Mouse (Mus musculus): ENCODE measurements around the gene St8sia1. TPM values are rescaled to one million over a fixed set of nuclear protein-coding genes. Genes with fewer than 3 reads are reported as not detected.

The St8sia1 gene
- total RNA-seq, 2 experiments from 2014 or later = not detected

DNA sequence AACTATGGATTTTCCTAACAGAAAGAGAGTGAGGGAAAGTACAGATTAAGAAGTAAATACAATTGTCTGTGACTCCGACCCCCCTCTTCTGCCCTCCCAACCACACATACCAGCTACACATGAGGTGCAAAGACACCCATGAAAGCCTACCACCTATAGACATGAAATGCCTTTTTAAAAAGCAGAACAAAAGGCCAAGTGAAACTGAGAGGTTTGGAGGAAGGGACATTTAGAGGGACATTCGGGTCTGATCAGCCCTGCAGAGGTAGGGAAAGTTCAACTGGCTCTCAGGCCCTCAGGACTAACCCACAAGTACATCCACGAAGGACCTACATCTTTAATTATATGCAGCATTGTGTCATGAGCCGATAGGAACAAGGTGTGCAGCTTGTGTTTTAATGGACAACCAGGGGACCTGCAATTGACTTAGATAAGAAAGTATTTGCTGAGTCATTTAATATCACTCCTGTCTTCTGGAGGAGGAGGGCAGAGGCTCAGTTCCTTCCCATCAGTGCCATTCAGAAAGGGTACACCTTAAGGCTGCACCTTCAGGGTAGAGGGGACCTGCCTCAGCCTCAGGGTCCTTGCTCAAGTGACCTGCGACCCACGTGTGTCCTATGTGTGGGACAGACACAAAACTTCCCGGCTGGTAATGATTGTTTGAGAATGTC lies 164.4 kb downstream of the St8sia1 start:
- peak; percentile 68 for ATAC-seq (replicated peaks; ENCODE audit: poor library complexity, severe bottlenecking)

DNA sequence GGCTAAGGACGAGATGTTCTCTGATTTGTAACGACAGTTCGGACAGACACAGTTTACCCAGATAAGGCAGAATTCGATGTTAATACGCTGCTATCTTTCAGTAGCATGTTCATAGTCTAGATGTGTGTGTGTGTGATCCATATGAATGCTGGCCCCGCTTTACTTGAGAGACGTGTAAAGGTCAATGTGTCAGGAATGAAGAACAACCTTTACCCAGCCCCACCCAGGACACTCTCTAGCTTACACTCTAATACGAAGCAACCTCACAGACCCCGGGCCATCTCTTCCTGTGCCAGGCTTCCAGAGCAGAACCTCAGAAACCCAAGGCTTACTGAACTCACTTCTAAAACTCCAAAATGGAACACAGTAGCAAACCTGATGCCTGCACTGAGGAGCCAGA lies 165.4 kb downstream of the St8sia1 start:
- ATAC-seq (replicated peaks; ENCODE audit: poor library complexity, severe bottlenecking) = no peak

DNA sequence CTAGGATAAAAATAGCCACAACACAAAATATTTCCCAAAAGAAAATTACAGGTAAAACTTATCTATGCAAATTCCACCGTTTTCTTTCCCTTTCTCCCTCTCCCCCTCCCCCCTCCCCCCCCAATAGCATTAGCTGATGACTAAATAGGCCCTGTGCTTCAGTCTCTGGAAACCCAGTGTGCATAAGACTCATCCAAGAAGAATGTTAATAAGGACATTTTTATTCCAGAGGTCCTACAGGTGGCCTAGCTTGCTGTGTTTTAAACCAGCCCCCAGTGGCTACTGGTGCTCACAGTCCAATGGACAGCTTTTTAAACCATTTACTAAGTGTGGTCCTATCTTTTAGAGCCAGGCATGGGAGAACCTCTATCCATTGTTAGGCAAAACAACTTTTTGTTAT lies 166.3 kb downstream of the St8sia1 start:
- ATAC-seq (replicated peaks; ENCODE audit: poor library complexity, severe bottlenecking) = no peak

DNA sequence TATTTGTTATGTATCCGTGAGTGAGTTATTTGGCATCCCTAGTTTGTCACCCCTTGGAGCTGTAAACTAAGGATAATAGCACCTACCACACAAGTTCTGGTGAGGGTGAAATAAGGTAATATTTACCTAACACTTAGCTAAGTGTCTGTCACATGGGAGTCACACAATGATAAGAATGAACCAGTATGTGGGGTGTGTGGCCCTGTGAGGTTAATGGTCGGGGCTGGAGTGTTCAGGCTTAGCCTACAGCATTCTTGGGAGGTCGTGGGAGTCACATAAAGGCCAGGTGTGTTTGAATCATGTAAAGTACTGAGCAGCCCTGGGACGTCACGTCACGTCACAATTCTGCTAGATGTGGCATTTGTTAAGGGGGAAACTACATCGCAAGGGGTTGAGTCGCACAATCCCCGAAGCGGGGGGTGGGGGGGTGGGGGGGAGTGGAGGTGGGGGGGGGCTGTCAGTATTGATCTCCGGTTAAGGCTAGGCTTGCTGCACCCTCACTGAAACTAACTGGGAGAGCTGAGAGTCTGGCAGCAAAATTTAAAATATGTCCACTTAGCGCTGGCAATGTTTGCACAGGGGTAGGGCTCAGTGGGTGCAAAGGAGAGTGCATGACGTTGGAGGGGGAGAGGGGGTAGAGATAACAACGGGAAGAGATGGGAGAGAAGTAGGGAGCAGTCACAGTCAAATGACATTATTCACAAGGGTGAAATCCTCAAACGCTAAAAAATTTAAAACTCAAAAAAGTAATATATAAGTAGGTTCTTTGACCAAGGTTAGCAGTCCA lies 168.4 kb downstream of the St8sia1 start:
- no peak for ATAC-seq (replicated peaks; ENCODE audit: poor library complexity, severe bottlenecking)

DNA sequence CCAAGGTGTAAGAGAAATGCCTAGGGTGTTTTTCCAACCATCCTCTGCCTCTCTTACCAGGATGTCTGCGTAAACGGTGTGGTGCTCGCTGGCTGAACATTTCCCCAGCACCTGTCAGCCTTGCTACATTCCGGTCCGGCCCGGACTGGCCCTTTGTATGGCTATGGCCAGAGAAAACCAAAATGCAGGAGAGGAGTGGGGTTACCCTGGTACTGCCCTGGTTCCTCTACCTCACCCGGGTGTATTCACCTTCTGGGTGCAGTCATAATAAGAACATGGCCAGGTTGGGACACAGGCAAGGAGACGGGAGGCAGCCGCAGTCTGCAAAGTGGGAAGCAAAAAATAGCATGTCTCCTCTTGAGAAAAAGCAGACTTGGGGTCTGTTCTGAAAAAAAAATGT lies 169.2 kb downstream of the St8sia1 start:
- ATAC-seq (replicated peaks; ENCODE audit: poor library complexity, severe bottlenecking) = no peak

DNA sequence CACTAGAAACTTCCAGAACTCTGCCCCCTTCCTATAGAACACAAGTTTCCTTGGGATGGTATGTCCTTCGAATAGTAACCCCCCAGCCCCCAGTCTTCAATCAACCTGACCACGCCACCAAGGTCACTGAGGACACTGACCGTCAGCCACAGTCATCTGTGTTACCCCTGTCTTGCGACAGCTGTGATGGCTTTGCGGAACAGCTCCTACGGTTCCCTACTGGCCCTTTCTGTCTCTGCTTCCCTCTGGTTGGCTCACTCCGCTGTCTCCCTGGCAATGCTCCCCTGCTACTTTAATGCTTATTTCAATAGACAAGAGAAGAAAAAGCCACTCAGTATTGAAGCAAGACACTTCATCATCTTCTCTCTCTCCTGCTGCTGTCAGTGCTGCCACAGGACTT lies 170.8 kb downstream of the St8sia1 start:
- peak; percentile 70 for ATAC-seq (replicated peaks; ENCODE audit: poor library complexity, severe bottlenecking)

DNA sequence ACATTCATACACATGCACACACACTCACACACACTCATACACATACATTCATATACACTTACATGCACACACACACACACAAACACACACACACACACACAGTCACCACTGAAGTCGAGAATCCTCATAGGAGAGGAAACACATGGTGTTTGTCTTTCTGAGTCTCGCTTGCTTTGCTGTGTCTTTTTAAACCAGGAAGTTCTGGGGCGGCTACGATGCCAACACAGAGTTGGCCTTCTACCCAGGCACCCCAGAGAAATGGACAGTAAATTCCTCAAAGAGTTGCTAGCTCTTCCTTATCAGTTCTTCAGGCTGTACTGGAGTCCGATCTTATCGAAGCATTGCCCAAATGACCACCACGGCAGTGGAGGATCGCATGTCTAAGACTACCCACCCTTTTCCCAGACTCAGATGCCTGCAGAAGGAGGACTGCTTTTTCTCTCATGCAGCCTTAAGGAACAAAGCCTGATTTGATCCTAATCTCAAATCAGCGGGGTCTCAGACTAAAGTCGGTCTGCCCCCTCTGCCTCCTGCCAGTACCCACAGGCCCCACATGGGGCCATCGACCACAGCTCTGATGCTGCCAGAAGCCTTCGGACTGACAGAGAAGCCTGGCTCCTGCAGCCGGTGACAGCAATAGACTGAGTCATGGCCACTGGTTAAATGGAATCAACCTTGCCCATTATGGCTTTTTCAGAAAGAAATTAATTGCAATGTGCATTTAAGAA lies 171.8 kb downstream of the St8sia1 start:
- peak; percentile 66 for ATAC-seq (replicated peaks; ENCODE audit: poor library complexity, severe bottlenecking)

DNA sequence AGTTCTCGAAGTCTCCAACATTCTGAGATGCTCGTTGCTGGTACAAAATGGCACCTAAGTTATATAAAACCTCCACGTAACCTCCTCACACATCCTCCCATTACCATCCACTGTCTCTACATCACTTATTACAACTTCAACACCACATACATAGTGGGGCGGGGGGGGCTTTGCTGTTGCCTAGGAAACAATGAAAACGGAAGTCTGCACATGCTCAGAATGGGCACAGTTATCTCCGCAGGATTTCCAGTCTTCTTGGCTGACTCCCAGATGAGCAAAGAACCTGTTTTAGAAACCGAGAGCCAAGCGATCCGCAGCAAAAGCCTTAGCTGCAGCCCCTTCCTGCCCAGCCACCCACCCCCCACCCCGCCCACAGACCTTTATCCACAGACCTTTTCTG lies 174.5 kb downstream of the St8sia1 start:
- no peak for ATAC-seq (replicated peaks; ENCODE audit: poor library complexity, severe bottlenecking)

DNA sequence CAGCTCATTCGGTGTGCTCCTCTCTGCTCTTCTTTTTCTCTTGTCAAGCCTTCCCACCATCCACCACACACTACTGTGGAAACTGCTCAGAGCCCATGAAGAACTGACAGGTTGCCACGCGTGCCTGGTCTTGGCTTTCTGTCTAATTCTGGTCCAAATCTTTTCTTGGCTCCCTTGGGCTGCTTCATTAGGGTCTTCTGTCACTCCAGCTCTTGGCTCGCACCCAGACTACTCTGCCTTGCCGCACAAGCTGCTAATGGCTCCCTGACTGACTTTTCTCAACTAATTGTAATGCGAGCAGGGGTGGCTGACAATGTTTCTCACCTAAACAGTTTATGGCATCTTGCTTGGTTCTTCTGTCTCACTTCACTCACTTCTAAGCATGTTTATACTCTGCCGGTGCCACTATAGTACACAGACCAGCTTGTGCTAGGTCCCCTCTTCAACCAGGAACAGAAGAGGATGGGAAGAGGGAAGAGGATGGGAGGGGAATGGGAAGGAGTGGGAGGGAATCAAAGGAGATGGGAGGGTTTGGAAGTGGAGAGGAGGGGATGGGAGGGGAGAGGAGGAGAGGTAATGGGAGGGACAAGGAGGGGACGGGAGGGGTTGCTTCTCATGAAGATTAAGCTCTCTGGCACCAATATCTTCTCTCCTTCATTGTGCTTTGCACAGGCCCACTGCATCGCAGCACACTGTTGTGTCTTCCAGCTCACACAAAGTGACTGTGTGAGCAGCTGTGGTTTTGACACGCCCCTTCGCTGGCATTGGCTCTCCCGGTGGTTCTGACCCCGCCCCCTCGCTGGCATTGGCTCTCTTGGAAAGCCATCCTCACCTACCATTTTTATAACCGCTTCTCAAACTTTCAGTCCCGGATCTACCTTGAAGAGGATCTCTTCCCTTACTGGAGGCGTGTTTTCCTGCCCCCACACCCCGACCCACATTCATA lies 175.9 kb downstream of the St8sia1 start:
- ATAC-seq (replicated peaks; ENCODE audit: poor library complexity, severe bottlenecking) = no peak

DNA sequence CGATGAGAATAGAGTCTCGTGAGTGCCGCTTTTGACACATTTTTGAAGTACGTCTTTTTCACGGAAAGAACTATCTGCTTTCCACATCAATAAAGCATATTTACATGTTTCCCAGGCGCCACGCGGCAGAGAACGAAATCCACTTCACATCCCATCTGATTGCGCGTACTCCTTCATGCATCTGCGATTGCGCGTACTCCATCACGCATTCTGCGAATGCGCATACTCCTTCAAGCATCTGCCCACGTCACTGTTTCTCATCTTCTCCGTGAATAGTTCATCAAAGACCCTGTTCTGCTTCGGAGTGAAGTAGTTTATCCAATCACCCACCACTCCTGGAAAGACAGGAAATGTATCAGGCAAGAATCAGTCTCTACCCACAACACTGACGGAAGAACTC lies 178.1 kb downstream of the St8sia1 start:
- ATAC-seq (replicated peaks; ENCODE audit: poor library complexity, severe bottlenecking) = no peak

DNA sequence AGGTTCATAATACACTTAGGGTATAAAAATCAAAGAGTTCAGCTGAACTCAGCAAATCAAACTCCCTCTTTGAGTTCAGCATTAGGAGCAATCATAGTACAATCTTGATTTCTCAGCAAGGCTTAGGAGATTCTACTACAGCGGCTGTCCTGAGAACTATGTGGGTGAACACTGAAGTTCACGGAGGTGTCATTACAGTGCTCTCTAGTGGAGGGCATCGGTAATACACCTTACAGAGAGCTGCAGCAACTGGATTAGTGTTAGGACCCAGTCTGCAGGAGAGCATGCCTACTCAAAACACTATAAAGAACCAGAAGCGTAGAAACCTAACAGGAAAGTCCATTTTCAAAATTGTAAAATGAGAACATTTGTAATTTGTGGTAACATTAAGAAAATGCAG lies 178.9 kb downstream of the St8sia1 start:
- peak; percentile 95 for ATAC-seq (replicated peaks; ENCODE audit: poor library complexity, severe bottlenecking)

DNA sequence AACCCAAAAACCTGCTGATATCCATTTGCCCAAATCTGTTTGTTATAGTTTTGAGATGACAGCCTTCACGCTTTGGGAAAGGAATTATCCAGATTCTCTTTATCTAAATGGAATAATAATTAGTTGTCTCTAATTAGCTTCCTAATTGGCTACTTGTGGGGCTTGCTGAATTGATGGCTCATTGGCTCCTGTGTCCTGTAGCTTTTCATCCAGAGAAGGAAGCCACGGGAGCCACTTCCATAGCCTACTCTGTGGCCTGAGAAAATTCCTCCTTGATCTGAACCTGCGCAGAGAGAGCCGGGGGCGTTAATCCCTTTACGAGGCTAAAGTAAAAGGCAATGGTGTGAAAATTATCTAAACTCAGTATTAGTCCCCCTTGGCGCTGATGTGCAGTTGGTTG lies 183.0 kb downstream of the St8sia1 start:
- ATAC-seq (replicated peaks; ENCODE audit: poor library complexity, severe bottlenecking) = no peak

DNA sequence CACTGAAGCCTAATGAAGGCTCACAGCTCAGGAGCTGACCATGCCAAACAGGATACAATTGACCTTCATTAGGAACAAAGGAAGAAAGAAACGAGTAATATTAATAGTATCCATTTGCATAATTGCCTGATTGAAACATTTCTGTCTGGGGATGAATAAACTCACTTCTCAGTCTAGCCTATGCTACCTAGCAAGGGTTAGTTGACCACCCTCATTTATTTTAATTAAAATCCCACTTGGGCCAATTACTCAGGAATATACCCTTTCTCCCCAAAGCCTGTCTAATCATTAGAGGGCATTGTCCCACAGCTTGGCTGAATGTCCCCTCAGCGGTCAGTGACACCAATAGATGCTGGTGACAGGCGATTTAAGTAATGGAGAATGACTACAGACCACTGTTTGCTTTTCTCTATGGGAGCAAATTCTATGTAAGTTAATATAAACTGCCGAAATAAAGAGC lies 183.6 kb downstream of the St8sia1 start:
- ATAC-seq (replicated peaks; ENCODE audit: poor library complexity, severe bottlenecking) = no peak

DNA sequence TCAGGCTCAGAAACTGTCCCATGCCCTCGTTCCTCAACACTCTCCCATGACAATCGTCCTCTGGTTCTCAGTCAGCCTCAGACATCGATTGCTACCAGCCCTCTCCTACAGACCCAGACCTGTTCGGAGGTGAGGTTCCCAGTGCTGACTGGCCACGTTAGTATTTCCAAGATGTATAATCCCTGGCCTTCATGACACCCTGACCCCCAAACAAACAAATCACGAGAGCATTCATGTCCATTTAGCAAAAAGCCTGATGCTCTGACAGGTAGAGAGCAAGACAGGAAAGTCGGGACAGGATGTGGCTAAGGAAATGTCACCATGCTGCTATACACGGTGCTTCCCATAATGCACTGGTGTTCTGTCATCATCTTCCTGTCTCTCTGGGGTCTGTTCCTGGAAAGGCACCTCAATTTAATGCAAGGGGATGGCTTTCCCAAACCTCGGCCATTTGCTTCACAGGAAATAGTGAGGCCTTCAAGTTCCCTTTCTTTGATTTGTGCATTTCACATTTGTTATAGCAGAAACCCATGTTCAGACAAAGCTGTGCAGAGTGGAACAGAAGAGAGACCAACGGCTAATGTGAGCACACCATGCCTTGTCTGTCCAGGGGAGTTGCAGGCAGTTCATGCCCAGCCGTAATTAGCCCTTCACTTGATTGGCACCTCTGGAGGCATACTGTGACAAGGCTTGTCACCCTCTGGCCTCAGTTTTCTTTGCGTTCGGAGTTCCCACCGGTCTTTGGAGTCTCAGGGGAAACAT lies 184.3 kb downstream of the St8sia1 start:
- peak; percentile 77 for ATAC-seq (replicated peaks; ENCODE audit: poor library complexity, severe bottlenecking)

DNA sequence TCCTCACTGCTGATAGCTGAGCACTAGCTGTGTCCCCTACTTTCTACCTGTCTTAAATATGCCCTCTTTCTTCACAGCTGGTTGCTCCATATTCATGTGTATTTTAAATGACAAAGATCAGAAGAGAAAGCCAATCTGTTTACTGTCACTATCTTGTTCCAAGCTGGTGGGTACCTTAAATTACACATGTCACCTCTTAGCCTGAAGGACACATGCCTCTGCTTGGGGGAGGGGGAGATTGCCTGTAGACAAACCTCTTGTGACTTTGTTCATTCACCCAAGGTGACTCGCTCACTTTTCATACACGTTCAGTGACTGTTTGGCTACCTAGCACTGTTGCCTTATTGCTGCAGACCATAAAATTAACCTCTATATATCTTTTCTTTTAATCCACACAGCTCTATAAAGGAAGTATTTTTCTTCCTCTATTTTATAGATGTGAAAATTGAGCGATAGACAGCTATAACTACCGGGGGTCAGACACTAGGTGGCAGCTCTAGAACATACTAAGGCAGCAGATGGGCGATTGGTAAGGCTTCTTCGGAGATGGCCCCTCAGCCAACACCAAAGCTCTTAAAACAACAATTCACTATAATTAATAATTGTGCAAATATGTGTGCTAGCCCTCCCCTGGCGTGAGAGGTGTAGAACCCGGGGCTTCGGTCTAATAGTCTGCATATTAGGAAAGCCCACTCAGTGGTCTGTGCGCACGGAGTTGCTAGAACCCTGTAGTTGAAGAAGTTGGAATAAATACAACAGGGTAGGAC lies 185.0 kb downstream of the St8sia1 start:
- ATAC-seq (replicated peaks; ENCODE audit: poor library complexity, severe bottlenecking) = peak; percentile 71

DNA sequence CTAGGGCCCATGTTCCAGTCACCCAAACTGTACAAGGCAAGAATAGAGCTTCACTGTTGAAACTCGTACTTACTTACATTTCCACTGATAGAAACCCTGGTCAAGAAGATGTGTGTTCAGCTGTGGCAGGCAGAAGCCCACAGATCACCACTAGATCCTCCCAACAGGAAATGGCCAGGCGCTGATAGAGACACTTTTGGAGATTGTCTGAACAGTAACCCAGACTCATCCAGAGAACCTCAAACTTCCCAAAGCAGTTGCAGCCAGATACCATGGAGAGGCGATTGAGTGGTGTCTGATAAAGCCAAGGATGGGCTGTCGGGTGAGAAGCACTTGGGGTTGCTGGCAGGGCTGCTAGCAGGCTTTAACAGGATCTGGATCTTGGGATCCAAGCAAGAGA lies 187.3 kb downstream of the St8sia1 start:
- no peak for ATAC-seq (replicated peaks; ENCODE audit: poor library complexity, severe bottlenecking)

DNA sequence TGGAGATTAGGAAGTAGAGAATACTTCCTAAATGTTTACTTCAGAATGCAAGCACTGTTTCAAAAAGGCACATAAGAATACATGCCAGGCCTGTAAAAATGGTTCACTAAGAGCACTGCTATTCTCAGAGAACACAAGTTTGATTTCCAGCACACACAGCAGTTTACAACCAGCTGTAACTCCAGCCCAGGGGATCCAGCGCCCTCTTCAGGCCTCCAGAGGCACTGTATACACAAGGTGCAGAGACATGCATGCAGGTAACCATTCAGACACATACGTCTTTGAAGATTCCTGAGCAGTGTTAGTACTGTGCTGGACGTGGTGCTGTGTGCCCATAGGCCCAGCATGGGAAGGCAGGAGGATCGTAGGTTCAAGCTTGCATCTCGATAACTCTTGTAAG lies 190.7 kb downstream of the St8sia1 start:
- no peak for ATAC-seq (replicated peaks; ENCODE audit: poor library complexity, severe bottlenecking)

DNA sequence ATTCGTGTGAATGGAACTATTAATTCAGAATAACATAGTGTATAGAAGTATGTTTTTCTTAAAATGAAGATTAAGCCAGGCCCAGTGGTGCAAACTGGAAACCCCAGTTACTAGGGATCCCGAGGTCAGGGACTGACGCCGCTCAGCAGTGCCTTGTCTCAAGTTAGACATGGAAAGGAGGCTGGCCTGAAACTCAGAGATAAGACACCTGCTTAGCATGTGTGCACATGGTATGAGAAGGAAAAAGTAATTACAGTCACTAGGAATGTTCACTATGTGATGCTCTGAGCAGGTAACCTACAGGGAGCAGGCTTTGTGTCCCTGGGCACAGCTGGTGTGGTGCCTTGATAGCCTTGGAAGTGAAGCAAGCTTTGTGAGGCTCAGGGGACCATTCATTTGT lies 192.6 kb downstream of the St8sia1 start:
- no peak for ATAC-seq (replicated peaks; ENCODE audit: poor library complexity, severe bottlenecking)
